Mouse (Mus musculus) kidney, adult 2 months (tissue): ENCODE measurements at regions not wholly inside any gene's neighbourhood (a gene's known extent, or its start where the extent isn't known, plus 50 kb on each side); places are given as distances from the start of the nearest gene placed in this dataset.

Source experiments
- CTCF ChIP-seq: fragments of 200-500 bp; conservative IDR thresholded peaks from 2 replicates; pipeline ENCODE4 v1.5.1; 2011; ENCODE audit warnings: low read depth, mild to moderate bottlenecking, control low read depth, low read length, moderate library complexity, mixed read lengths; ENCODE audit not compliant: insufficient read depth, insufficient read length
- POLR2A ChIP-seq: fragments of 200-500 bp; IDR thresholded peaks from one replicate; pipeline ENCODE4 v1.6.1; 2011; ENCODE audit warnings: low read depth, low read length, control low read depth

GRCm38 (mm10) chr4:131148042-131148747 is 204.0 kb downstream of the Matn1 start:
- no peak for TF ChIP-seq CTCF
- TF ChIP-seq POLR2A = no peak
